Mouse (Mus musculus): ENCODE measurements around the gene Car3. TPM values are rescaled to one million over a fixed set of nuclear protein-coding genes. Genes with fewer than 3 reads are reported as not detected.

Gene Car3
- total RNA-seq, 2 experiments from 2014 or later = 0.07 TPM; not detected in 1

DNA sequence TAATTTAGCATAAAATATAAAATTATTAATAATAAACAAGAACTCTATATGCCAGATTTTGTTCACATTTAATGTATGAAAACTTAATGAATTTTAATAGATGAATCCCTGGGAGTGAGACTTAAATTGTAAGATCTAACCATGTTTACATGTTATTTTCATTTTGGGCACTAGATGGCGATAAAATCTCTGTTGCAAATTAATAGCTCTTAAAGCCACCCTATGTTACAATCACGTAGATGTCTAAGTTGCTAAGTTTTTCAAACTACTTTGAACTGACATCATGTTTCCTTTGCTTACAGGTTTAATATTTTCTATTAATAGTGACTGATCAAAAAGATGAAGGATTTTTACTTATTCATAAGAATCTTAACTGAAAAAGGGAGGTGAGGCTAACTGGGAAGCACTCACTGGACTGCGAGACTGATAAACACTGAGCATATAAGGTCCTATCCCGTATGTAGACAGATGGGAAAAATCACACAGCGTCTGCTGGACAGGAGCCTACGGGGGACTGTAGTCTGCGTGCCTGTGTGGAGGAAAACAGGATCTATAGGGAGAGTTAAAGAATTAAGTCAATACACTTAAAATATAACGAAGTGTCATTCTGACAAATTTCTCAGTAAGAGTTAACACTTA is 11.2 kb downstream of the Car3 start:
- 0 out of 2 replicates have a peak, but pooled peaks have one; percentile 36 for ATAC-seq (ENCODE audit: poor library complexity, severe bottlenecking)

DNA sequence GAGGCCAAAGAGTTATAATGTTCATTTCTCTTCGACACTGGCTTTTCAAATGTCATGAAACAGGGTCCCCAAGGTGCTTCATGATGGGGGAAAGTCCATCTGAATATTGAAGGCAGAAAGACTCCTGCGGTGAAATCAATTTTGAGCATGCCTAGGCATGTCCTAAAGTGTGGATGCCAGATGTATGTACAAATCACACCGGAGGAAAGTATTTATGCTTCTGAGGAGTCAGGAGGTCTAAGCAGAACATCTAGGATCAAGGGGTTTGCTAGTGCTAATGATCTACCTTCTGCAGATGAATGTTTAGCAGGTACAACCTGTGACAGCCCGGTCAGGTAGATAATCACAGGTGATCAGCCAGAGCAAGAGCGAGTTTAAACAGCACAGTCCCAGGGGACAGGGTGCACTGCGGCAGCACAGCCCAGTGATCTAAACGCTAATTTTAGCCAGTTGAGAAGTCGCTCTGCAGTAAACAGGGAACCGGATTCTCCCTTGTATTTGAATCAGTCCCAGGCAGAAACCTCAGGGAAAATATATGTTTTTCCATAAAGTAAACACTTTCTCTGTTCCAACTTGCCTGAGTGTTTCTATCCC is 13.1 kb downstream of the Car3 start:
- no peak for ATAC-seq (ENCODE audit: poor library complexity, severe bottlenecking)

DNA sequence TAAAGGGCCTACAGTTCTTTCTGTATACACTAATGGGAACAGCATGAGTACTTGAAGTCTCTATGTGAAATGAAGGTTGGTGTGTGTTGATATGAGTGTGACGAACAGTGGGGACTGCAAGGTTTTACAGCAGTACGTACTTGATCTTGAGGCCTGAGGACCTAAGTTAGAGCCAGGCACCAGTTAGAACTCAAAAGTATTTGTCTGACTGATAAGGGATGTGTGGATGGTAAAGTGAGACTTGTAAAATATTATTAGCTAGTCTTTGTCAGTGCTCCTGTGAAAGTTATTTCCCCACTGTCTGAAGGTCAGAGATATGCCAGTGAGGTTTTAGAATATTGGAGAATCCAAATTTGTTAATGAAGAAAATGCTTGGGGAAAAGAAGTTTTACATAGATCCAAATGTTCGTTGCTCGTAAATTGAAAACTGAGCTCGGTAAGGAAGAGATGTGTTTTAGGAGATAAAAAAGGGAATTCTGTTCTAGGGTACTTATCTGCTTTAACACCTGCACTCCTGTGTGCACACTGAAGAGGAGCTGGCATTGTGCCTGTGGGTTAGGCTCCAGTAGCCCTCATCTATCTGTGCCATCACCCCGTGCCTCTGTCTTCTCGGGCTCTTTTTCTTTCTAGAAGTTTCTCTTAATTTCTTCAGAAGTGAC is 14.1 kb downstream of the Car3 start:
- ATAC-seq (ENCODE audit: poor library complexity, severe bottlenecking) = peak; percentile 39; the same call in 1 of the 2 replicates

GRCm38 (mm10) chr3:14878749-14879223 is 15.5 kb downstream of the Car3 start:
- ATAC-seq (ENCODE audit: poor library complexity, severe bottlenecking) = peak; percentile 29; the same call in 1 of the 2 replicates

- ATAC-seq (ENCODE audit: poor library complexity, severe bottlenecking) = no peak
Observed at GRCm38 (mm10) chr3:14879293-14879692, 16.0 kb downstream of the Car3 start.

GRCm38 (mm10) chr3:14880277-14880676 is 17.0 kb downstream of the Car3 start:
- ATAC-seq (ENCODE audit: poor library complexity, severe bottlenecking) = peak; percentile 40; the same call in 1 of the 2 replicates

DNA sequence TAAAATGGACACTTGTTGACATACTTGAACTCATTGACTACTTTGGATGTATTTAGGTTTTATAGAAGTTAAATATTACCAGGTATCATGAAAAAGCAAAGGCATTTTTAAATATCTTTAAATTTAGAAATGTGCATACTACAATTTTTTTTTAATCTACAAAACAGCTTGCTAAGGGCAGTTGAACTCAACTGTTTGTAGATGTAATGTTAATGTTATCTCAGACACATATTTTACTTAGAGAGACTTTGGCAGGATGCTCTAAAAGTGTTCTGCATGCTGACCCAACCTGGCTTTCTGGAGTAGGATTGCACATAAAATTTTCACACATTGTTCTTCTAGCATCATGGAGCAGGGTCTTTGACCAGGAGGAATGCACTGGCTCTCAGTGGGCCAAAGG is 18.7 kb downstream of the Car3 start:
- no peak for ATAC-seq (ENCODE audit: poor library complexity, severe bottlenecking)

DNA sequence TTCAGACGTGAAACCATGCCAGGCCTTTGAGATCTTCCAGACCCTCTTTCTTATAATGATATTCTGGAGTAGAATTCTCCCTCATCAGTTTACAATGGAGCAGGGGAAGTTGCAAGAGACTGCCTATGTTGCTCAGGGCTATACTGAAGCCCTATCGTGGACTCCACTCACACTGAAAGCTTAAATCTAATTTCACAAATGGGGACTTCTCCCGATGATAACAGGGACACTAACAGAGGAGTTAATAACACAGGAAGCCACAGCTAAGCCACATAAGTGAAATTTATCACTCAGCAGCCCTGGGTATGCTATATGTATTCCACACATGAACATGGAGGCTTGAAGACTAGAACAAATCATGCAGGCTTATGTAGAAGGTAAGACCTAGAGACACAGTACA is 19.4 kb downstream of the Car3 start:
- no peak for ATAC-seq (ENCODE audit: poor library complexity, severe bottlenecking)

DNA sequence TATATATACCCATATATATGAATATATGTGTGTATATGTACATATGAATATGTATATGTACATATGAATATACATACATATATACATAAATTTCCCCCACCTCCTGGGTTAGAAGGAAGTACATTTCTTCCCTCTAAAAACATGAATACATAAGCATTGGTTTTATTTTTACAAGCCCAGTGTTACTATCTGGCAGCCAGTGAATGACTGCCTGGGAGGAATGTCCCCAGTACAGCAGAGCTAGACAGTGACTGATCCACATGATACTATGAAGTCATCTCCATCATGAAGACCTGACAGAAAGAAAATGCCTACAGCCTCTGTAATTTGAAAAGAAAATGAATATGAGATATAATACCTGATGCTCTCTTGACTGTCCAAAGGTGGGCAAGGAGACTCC is 21.5 kb downstream of the Car3 start:
- no peak for ATAC-seq (ENCODE audit: poor library complexity, severe bottlenecking)

DNA sequence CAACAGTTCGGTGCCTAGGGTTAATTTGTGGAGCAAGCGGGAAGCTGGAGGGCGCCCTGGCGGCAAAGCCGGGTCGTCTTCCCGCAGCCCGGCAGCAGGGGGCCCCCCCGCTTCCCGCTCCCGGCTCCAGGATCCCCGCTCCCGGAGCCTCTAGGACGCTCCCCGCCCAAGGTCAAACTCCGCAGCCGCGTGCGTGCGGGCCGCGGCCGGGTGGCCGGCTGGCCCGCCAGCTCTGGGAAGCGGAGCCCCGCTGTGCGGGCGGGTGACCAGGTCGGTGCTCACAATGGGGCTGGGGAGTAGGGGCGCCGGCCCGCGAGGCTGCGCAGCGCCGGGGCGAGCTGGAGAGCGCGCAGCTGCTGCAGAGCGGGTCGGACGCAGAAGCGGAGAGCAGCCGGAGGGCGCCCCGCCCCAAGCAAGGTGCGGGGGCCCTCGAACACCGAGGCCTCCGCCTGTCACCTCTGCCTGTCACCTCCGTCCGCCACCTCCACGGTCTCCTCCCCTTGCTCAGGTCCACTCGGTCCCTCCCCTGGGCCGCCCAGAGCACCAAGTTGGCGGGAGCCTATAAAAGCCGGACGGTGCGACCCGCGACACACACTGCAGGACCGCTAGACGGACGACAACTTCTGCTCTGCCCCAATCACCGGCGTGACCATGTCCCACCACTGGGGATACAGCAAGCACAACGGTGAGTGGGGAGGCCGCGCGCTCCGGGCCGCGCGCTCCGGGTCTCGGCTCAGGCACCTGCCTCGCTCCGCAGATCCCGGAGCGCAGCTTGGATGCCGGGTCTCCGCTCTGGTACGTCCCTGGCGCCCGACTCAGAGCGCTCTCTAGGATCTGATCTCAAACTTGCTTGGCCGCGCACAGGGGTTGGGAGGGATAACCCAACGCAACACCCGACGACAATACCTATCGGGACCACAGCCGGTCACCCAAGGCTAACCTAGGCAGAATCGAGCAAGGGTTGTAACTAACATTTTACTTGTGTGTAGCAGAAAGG is 23.1 kb downstream of the Car3 start, which contains the start of gene Car2:
Gene Car2, plus strand, starts transcription at position 172 of the 997 bp plus-strand sequence.
- ATAC-seq (ENCODE audit: poor library complexity, severe bottlenecking) = peak; percentile 70

DNA sequence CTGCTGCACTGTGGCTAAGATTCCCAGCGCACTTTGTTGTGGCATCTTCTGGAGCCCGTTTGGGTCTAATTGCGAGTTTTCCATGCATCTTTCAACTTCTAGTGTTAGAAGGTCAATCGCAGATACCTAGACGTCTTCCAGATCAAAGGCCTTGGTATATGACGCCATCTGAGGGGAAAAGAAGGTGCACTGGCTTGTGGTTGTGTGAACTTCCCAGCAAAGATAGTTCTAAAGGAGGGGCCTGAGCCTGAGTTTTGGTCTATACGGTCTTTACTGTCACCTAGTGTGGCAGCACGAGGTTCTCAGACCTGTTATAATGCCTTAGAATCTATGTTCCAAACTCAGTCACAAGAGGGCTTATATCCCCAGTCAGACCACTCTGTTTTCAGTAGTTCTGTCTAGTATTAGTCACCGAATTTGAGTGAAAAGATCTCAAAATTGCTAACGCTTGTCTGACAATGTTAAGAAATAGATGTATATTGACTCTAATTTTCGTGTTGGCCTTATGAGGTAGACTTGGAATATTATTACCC is 23.9 kb downstream of the Car3 start:
- ATAC-seq (ENCODE audit: poor library complexity, severe bottlenecking) = no peak; the same call in 1 of the 2 replicates

GRCm38 (mm10) chr3:14887686-14888295 is 24.5 kb downstream of the Car3 start:
- ATAC-seq (ENCODE audit: poor library complexity, severe bottlenecking) = peak; percentile 56

- no peak for ATAC-seq (ENCODE audit: poor library complexity, severe bottlenecking)
Observed at GRCm38 (mm10) chr3:14888549-14888948, 25.2 kb downstream of the Car3 start.

GRCm38 (mm10) chr3:14889085-14889484 is 25.8 kb downstream of the Car3 start:
- ATAC-seq (ENCODE audit: poor library complexity, severe bottlenecking) = no peak

DNA sequence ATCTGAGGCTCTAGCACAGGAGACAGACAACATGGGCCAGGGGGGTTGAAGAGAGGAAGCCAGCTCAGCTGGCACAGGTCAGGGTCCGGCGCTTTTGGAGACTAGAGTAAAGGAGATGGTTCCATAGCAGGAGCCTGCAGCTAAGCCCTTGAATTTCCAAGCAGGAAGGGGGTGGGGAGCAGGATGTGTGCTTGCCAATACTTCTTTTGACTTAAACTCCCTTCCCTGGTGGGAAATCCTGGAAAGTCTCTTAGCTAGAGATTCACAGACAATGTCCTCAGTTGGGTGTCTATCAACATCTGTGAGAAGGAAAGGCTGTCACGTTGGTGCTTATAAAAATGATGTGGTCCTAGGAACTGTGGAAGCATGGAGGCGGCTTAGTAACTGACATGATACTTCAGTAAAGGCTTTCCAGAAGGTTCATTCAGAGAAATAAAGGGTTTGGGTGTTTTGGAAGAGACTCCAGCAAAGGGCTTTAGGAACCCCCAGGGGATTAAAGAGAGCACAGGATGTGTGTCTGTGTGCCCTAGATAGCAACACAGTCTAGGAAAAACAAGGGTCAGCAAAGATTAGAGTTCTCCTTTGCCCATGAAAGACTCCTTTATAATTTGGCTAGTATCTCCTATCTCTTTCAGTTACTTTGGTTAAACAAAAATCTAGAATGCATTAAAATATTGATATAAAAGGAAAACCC is 26.6 kb downstream of the Car3 start:
- ATAC-seq (ENCODE audit: poor library complexity, severe bottlenecking) = no peak

DNA sequence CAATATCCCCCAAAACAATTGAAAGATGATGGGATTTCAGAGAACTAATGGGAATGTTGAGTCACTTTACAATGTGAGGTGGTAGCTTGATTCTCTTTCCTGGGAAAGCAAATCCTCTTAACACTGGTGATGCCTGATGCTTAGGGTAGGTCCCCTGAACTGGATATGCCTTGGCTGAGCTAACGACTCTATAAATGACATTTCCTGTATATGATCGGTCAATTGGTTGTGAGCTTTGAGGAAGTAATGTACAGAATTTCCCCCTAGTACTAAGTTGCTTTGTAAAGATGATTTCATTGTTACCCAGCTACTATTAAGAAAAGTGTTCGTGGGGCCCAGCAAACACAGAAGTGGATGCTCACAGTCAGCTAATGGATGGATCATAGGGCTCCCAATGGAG is 29.7 kb downstream of the Car3 start:
- ATAC-seq (ENCODE audit: poor library complexity, severe bottlenecking) = 0 out of 2 replicates have a peak, but pooled peaks have one; percentile 34

- peak; percentile 59 for ATAC-seq (ENCODE audit: poor library complexity, severe bottlenecking)
Observed at GRCm38 (mm10) chr3:14893700-14894099, 30.4 kb downstream of the Car3 start.

DNA sequence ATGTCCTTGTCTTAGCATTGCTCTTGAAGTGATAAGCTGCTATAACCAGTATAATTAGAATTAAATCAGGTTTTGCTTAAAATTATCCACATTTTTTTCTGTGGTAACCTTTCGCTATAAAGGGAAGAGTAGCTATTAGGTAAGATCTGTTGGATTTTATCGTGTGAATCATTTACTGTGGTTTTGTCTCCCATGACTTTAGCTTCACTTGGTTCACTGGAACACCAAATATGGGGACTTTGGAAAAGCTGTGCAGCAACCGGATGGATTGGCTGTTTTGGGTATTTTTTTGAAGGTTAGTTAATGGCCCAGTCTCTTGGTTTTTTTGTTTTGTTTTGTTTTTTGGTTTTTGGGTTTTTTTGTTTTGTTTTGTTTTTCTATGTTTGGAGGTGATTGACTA is 32.0 kb downstream of the Car3 start:
- ATAC-seq (ENCODE audit: poor library complexity, severe bottlenecking) = no peak

GRCm38 (mm10) chr3:14897770-14898169 is 34.5 kb downstream of the Car3 start:
- no peak for ATAC-seq (ENCODE audit: poor library complexity, severe bottlenecking)

Measured in megakaryocyte, adult 5-6 weeks (primary cell).